Mouse (Mus musculus) inflammation-experienced regulatory T-cells, adult 6 months (primary cell): ENCODE measurements around the gene Robo3. TPM values are rescaled to one million over a fixed set of nuclear protein-coding genes. Genes with fewer than 3 reads are reported as not detected.

Experiments
- ATAC-seq: one replicate; pipeline ENCODE4 v1.8.0; 2017
- polyA plus RNA-seq, 3 experiments: library from polyadenylated mRNA; unstranded; fragments of 100-300 nt; shearing (Covaris generic); gene quantifications; one replicate each; pipeline ENCODE4 v1.2.1; 2017

The Robo3 gene
- polyA plus RNA-seq, result not detected

GRCm38 (mm10) chr9:37432720-37433421 is at the start of gene Robo3:
Gene Robo3, minus strand, starts transcription at chr9:37433246.
- no peak for ATAC-seq

GRCm38 (mm10) chr9:37474923-37475322 is 41.9 kb upstream of the Robo3 start:
- ATAC-seq, result no peak

GRCm38 (mm10) chr9:37473611-37474125 is 40.6 kb upstream of the Robo3 start:
- ATAC-seq, result no peak

GRCm38 (mm10) chr9:37462764-37463163 is 29.7 kb upstream of the Robo3 start:
- ATAC-seq, result peak; percentile 66

DNA sequence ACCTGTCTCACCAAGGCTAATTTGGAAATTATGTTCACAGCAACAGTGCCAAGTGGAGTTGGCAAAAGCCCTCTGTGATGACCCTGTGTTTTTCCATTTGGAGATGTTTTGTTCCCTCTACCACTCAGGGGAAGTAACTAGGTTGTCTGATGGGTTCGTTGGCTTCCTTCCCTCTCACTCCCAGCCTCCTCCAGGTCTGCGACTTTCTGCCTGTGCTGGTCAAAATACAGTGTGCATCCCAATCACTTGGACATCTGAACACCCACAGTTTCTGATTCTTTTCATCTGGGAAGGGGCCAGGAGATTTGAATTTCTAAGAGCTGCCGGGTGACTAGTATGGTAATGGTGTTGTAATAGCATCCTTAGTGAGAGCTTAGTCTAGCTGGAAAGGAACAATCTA is 28.5 kb upstream of the Robo3 start:
- ATAC-seq, result no peak

DNA sequence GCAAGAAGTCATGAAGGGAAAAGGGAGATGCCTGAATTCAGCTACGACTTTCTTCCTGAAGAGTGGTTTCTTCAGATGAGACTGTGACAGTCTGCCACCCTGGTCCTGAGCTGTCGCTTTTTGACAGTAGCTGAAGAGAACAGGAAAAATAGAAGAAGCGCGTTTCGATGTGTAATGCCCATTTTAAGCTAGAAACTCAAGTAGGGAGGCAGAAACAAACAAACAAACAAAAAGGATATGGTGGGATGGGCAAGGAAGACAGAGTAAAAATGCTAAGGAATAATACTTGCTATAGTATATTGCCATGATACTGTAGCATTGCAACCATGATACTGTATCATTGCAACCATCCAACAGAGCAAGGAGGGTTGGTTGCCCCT is 27.9 kb upstream of the Robo3 start:
- no peak for ATAC-seq

GRCm38 (mm10) chr9:37460043-37460960 is 27.3 kb upstream of the Robo3 start:
- ATAC-seq, result peak; percentile 13

GRCm38 (mm10) chr9:37459665-37460042 is 26.6 kb upstream of the Robo3 start:
- ATAC-seq, result no peak

- no peak for ATAC-seq
These were observed 24.1 kb upstream of the Robo3 start for GRCm38 (mm10) chr9:37457151-37457550.

DNA sequence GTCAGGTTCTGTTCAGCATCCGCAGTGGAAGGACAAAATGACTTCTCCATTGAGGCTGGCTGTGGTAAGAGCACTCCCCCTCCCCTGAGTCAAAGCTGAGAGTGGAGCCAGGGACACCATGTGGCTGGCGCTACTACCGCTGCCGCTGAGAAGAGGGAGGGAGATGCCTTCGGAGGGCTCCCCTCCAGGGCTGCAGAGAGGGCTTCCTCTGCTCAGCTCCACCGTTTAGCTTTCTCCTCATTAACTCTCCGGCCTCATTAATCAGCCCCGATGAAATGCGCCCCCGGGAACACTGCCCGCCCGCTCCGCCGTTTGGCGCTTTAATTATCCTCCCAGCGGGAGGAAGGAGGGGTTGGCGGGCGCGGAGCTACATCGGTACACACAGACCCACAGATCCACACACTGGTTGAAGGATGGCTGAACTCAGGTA is 23.4 kb upstream of the Robo3 start:
- ATAC-seq, result no peak

- no peak for ATAC-seq
These were observed 22.8 kb upstream of the Robo3 start for GRCm38 (mm10) chr9:37455868-37456267.

GRCm38 (mm10) chr9:37454991-37455390 is 21.9 kb upstream of the Robo3 start:
- ATAC-seq, result no peak

- no peak for ATAC-seq
These were observed 21.0 kb upstream of the Robo3 start for GRCm38 (mm10) chr9:37454011-37454492.

DNA sequence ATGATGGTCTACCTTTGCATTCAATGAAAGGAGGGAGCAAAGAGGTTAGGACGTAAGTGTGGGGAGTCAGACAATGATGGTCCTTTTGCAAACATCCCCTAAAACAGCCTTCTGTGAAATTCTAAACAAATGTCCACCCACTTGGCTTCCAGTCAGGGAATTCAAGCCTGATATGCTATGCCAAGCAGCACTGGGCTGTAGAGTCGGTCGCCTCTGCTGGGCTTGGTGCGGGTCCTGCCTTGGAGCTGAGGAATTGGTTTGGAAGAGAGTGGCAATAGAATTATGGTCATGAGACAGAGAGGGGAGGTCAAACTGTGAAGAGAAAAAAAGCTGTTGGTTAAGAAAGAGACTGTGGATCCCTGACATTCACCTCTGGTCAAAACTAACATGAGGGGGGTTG is 20.3 kb upstream of the Robo3 start:
- no peak for ATAC-seq

- no peak for ATAC-seq
These were observed 19.4 kb upstream of the Robo3 start for GRCm38 (mm10) chr9:37452401-37452800.

DNA sequence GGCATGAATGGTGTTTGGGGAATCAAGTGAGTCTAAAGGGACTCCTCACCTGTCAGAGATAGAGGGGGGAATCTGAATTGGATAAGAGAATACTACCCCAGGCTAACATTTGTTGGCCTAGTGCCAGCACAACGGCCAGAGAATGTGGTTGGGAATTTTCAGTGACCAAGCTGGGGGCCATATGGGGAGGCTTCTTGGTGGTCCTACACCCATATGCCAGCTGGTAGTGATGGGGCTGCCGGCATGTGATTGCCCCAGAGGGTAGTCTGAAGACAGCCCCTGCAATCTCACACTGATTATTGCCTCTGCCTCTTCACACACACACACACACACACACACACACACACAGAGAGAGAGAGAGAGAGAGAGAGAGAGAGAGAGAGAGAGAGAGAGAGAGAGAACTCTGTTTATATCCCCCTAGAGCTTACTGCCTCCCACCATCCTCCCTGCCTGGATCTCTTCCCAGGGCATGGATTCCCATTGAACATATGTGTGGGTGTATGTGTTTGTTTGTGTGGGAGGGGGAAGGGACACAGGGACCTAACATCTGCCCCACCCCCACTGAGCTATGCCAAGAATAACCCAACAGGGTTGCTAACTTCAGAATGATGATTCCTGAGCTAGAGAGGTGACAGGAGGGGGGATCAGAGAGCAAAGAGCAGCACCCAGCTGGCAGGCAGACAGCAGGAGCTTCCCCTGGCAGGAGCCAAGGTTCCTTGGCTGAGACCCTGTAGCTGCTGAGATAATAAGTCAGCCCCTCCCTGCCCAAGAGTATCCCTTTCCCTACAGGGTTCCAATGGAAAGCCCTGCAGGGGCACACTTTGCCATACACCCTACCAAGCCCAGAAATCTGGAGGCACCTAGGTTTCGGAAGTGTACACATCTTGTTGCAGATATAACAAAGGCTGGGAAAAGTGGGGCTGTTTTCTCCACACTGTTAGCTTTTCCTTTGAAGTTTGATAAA is 5.0 kb upstream of the Robo3 start:
- no peak for ATAC-seq

GRCm38 (mm10) chr9:37435616-37436015 is 2.6 kb upstream of the Robo3 start:
- no peak for ATAC-seq

DNA sequence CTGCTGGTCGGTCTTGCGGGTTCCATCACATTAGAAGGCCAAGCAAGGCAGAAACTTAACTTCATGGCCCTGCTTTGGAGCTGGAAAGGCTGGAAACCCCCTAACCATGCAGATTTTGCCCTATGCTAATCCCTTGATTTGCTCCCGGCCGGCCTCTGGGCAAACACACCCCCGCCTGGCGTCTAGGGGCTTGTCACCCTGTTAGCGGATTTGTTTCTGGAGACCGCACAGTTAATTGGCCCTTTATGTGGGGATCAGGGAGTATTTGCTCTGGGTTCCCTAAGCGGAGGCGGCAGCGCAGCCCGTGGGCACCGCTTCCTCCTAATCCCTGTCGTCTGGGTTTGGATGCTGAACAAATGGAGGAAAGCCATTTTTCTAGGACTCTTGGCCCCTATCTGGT is 1.9 kb upstream of the Robo3 start:
- no peak for ATAC-seq

DNA sequence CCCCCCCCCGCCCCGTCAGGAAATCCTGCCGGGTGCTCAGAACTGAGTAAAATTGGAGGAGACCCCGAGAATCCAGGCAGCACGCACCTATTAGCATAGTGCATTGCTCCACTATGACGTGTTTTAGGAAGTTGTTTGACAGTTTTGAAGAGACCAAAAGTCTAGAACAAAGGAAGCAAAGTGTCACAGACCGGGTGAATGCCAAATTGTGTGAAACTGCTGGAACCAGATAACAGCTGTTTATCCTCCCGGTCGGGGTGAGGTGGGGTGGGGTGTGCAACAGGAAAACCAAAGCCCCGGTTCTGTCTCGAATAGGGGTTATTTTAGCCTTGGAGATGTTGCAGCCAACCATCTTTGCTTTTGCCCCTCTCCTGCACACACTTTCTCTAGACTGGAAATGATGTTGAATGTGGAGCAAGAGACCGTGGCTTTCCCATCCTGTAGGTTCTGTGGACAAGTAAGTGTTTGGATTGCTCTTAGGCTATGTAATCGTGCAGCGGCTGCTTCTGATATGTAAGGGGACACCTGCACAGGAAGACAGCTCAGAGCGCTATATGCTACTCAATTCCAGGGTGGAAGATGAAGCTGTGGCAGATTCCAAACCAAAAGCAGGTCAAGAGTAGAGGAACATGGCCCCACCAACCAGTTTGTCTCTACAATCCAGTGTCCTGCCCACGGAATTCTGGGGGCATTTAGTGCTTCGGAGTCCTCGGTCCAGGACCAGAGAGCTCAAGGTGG is 946 bp upstream of the Robo3 start:
- no peak for ATAC-seq

DNA sequence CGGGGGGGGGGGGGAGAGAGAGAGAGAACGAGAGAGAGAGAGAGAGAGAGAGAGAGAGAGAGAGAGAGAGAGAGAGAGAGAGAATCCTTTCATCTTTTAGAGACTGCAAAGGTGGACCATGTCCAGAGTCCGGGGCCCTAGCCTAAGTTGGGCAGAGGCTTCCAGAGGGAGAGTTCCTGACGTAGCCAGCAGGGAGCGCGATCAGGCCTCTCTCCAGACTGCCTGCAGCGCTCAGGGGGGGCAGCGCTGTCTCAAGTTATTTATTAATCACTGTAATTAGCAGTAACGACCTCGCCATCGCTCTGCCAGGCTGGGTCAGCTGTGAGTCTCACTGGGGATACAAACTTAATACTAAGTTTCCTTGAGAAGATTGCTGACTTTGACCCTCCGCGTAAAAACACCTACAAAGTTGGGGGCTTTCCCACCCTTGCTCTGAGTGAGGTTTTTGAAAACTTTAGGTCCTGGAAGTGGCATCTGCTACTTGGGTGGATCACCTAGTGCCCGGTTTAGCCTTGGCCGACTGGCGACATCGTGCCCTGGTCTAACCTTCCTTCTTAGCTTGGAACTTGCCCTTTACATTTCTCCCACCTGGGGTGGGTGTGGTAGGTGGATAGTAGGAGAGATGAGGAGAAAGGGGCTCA is 900 bp downstream of the Robo3 start:
- no peak for ATAC-seq

GRCm38 (mm10) chr9:37430582-37430981 is 2.5 kb downstream of the Robo3 start:
- ATAC-seq, result peak; percentile 80
